Mouse (Mus musculus): ENCODE measurements at regions not wholly inside any gene's neighbourhood (a gene's known extent, or its start where the extent isn't known, plus 50 kb on each side); places are given as distances from the start of the nearest gene placed in this dataset.

DNA sequence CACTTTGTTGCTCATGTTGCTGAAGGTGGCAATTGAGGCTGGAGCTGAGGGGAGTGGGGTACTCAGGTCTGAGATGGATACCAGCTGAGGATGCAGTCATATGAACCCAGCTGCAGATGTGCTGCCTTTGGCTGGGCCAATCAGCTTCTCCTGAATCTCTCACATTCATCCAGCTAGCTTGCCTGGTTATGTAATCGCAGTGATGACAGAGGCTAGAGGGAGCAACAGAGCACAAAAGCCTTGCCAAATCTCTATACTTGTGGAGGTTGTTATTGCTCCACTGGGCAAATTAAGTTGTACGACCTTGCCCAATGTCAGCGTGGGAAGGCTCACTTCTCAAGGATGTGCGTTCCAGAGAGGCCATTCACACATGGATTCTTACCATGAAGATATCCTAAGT lies 179.5 kb downstream of the Icos start:
- TF ChIP-seq CTCF (IDR thresholded peaks at IDR 0.05; ENCODE audit: extremely low read depth, insufficient read depth, insufficient read length, insufficient replicate concordance) (no peak), POLR2A (IDR thresholded peaks at IDR 0.05; ENCODE audit: low read depth, low read length) (no peak)
